Mouse (Mus musculus): ENCODE results near the gene Cltb.

DNA sequence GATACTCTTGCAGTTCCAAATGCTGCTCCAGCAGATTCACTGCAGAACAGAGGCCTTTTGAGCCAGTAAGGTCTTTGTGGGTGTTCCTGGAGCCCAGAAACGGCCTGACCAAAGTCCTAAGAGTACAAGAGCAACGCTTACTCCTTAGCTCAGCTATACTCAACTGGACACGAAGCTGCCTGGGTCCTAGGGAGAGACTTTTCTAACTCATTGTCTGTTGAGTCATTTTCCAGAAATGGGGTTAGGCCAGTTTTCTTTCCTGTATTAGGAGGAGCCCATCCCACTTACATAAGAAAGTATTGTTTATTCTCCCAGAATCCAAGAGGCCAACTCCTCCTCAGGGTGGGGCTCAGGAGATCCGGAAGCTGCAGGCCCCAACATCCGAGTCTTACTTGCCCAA lies 5.7 kb downstream of the Cltb start:
- TF ChIP-seq CTCF (IDR thresholded peaks at IDR 0.05; ENCODE audit: low read depth, low read length) (no peak), POLR2A (IDR thresholded peaks at IDR 0.05; ENCODE audit: extremely low read depth, insufficient read depth, low read length) (no peak)

All from liver, adult 2 months (tissue).